Mouse (Mus musculus) G1E (cell line): ENCODE data around the gene Itsn1.

Experiments
- CTCF ChIP-seq: IDR thresholded peaks from 2 replicates; pipeline ENCODE4 v1.5.1; 2012; ENCODE audit warnings: low read depth, low read length, inconsistent platforms, mixed read lengths
- POLR2AphosphoS5 ChIP-seq: IDR thresholded peaks from 2 replicates; pipeline ENCODE4 v1.6.1; 2012; ENCODE audit warnings: low read depth, low read length, inconsistent platforms; ENCODE audit not compliant: insufficient replicate concordance
- TAL1 ChIP-seq: conservative IDR thresholded peaks from 2 replicates; pipeline ENCODE4 v1.6.1; 2012; ENCODE audit warnings: low read depth, low read length, inconsistent platforms, mixed read lengths

- TF ChIP-seq CTCF (no peak), TAL1 (no peak), POLR2AphosphoS5 (no peak)
These were observed 32.1 kb downstream of the Itsn1 start for GRCm38 (mm10) chr16:91761202-91761601.
